Mouse (Mus musculus) midbrain, postnatal 0 days (tissue): ENCODE results near the gene Lama5. TPM values are rescaled to one million over a fixed set of nuclear protein-coding genes. Genes with fewer than 3 reads are reported as not detected.

Source experiments
- ATAC-seq: fragments of 200-750 bp; cut with Nextera tagmentation; 2 replicates; pipeline ENCODE4 v1.8.0; 2017; ENCODE audit warnings: moderate number of reproducible peaks, mild to moderate bottlenecking, moderate TSS enrichment, moderate library complexity; ENCODE audit not compliant: low FRiP score
- DNase-seq: peaks from one replicate; pipeline ENCODE4 v3.0.0-alpha.2; 2015; ENCODE audit warnings: low spot score
- H3K27ac ChIP-seq: fragments of 300-500 bp; sonication (generic); 2 replicates; pipeline ENCODE4 v1.5.1; 2014; ENCODE audit warnings: low read depth, mild to moderate bottlenecking, low read length, mixed read lengths
- H3K27me3 ChIP-seq: fragments of 300-500 bp; sonication (generic); 2 replicates; pipeline ENCODE4 v1.6.1; 2014; ENCODE audit warnings: low read length, control low read depth, mixed read lengths; ENCODE audit not compliant: insufficient read depth
- H3K36me3 ChIP-seq: fragments of 300-500 bp; sonication (generic); 2 replicates; pipeline ENCODE4 v1.6.1; 2014; ENCODE audit warnings: low read length, control low read depth, mixed read lengths; ENCODE audit not compliant: insufficient read depth
- H3K4me1 ChIP-seq: fragments of 300-500 bp; sonication (generic); 2 replicates; pipeline ENCODE4 v1.6.1; 2014; ENCODE audit warnings: mild to moderate bottlenecking, control low read depth, antibody characterized with exemption, low read length, mixed read lengths; ENCODE audit not compliant: insufficient read depth
- H3K4me2 ChIP-seq: fragments of 300-500 bp; sonication (generic); 2 replicates; pipeline ENCODE4 v1.6.1; 2014; ENCODE audit warnings: low read depth, mild to moderate bottlenecking, low read length, mixed read lengths; ENCODE audit not compliant: poor library complexity, severe bottlenecking
- H3K4me3 ChIP-seq: fragments of 300-500 bp; sonication (generic); 2 replicates; pipeline ENCODE4 v1.5.1; 2014; ENCODE audit warnings: low read depth, mild to moderate bottlenecking, low read length, moderate library complexity
- H3K9ac ChIP-seq: fragments of 300-500 bp; sonication (generic); replicated peaks from 2 replicates; pipeline ENCODE4 v1.6.1; 2014; ENCODE audit warnings: mild to moderate bottlenecking, low read length, moderate library complexity, mixed read lengths; ENCODE audit not compliant: poor library complexity, severe bottlenecking
- H3K9me3 ChIP-seq: fragments of 300-500 bp; sonication (generic); 2 replicates; pipeline ENCODE4 v1.6.1; 2016; ENCODE audit warnings: low read length, control low read depth
- CTCF ChIP-seq: IDR thresholded peaks from 2 replicates; pipeline ENCODE4 v1.5.1; 2016; ENCODE audit warnings: antibody characterized with exemption, mild to moderate bottlenecking
- WGBS: fragments of 180-500 bp; shearing (Covaris S2); extraction: QIAGEN DNeasy Blood & Tissue Kit; methylation state at CpG from one replicate; pipeline ENCODE4 v1.1.7; 2014; 5-methylcytosine and 5-hydroxymethylcytosine counted together
- microRNA-seq: library from miRNA; unstranded; fragments of <30 nt; microRNA quantifications from one replicate; pipeline ENCODE4, GENCODE M21; 2016; ENCODE audit warnings: borderline number of aligned reads
- polyA plus RNA-seq: library from polyadenylated mRNA; unstranded; fragments of >200 nt; fragmentation: Nextera tagmentation; extraction: Ambion mirVana; gene quantifications from 2 replicates; pipeline ENCODE4 v1.2.1, GENCODE M21; 2015
- total RNA-seq: library from RNA; depleted of rRNA; stranded (reverse); fragments of >200 nt; gene quantifications from 2 replicates; pipeline ENCODE4 v1.2.3, GENCODE M21; 2014; rRNA removed

Gene Lama5
- total and polyA plus RNA-seq, 2 experiments from 2014 or later, result 1.8 to 8.9 TPM

- Histone ChIP-seq H3K4me1 (no peaks in the 10 kb centered on the region), H3K36me3 (peaks cover 62% of the 10 kb centered on the region), H3K27me3 (no peaks in the 10 kb centered on the region), H3K9me3 (no peaks in the 10 kb centered on the region), H3K9ac (no peak overlapping the region), H3K4me3 (no peak overlapping the region), H3K4me2 (no peak overlapping the region), H3K27ac (no peak overlapping the region)
- DNase-seq (no peak), ATAC-seq (no peak)
- TF ChIP-seq CTCF, result no peak
- WGBS, result 80% methylated on average over 6 of the region's 6 CpGs
Observed at GRCm38 (mm10) chr2:180147379-180147778, 78.3 kb downstream of the Lama5 start.

GRCm38 (mm10) chr2:180146091-180146490 lies 79.6 kb downstream of the Lama5 start:
- WGBS, result 82% methylated on average over 2 of the region's 2 CpGs
- Histone ChIP-seq H3K9ac (no peak overlapping the region), H3K27ac (no peak overlapping the region), H3K9me3 (no peaks in the 10 kb centered on the region), H3K36me3 (peaks cover 63% of the 10 kb centered on the region), H3K4me3 (no peak overlapping the region), H3K4me2 (no peak overlapping the region), H3K4me1 (no peaks in the 10 kb centered on the region), H3K27me3 (no peaks in the 10 kb centered on the region)
- DNase-seq (no peak), ATAC-seq (no peak)
- TF ChIP-seq CTCF, result no peak

GRCm38 (mm10) chr2:180135414-180135813 lies 90.2 kb downstream of the Lama5 start:
- TF ChIP-seq CTCF, result no peak
- 88% methylated on average over 5 of the region's 5 CpGs for WGBS
- ATAC-seq, result no peak

GRCm38 (mm10) chr2:180133911-180134310 lies 91.7 kb downstream of the Lama5 start:
- ATAC-seq (no peak), DNase-seq (no peak)
- 86% methylated on average over 3 of the region's 3 CpGs for WGBS
- H3K27me3 ChIP-seq, result no peaks in the 10 kb centered on the region
- no peaks in the 10 kb centered on the region for H3K4me1 ChIP-seq
- no peak overlapping the region for H3K9ac ChIP-seq
- no peak for TF ChIP-seq CTCF
- no peak overlapping the region for H3K4me3 ChIP-seq
- H3K4me2 ChIP-seq, result no peak overlapping the region
- H3K9me3 ChIP-seq, result no peaks in the 10 kb centered on the region
- peaks cover 4% of the 10 kb centered on the region; the same call in 1 of the 2 replicates for H3K36me3 ChIP-seq
- no peak overlapping the region for H3K27ac ChIP-seq

More at GRCm38 (mm10) chr2:180135414-180135813, 90.2 kb downstream of the Lama5 start:
- Histone ChIP-seq H3K9ac (no peak overlapping the region), H3K4me2 (no peak overlapping the region), H3K9me3 (no peaks in the 10 kb centered on the region), H3K27me3 (no peaks in the 10 kb centered on the region), H3K4me1 (no peaks in the 10 kb centered on the region), H3K36me3 (peaks cover 13% of the 10 kb centered on the region), H3K4me3 (no peak overlapping the region), H3K27ac (no peak overlapping the region)
- no peak for DNase-seq

- no peak overlapping the region for H3K9ac ChIP-seq
- no peaks in the 10 kb centered on the region for H3K27me3 ChIP-seq
- ATAC-seq, result no peak
- no peak for TF ChIP-seq CTCF
- H3K27ac ChIP-seq, result no peak overlapping the region
- H3K4me1 ChIP-seq, result no peaks in the 10 kb centered on the region
- no peaks in the 10 kb centered on the region for H3K36me3 ChIP-seq
- 95% methylated on average over 4 of the region's 4 CpGs for WGBS
- H3K4me3 ChIP-seq, result no peak overlapping the region
- H3K4me2 ChIP-seq, result no peak overlapping the region
- DNase-seq, result no peak
- H3K9me3 ChIP-seq, result no peaks in the 10 kb centered on the region
Observed at GRCm38 (mm10) chr2:180133231-180133630, 92.4 kb downstream of the Lama5 start.

GRCm38 (mm10) chr2:180127675-180128074 lies 98.0 kb downstream of the Lama5 start:
- Histone ChIP-seq H3K27ac (no peak overlapping the region), H3K9ac (no peak overlapping the region)

More at GRCm38 (mm10) chr2:180127675-180128074, 98.0 kb downstream of the Lama5 start:
- Histone ChIP-seq H3K9me3 (no peaks in the 10 kb centered on the region), H3K4me3 (no peak overlapping the region), H3K36me3 (no peaks in the 10 kb centered on the region), H3K4me1 (no peaks in the 10 kb centered on the region), H3K4me2 (no peak overlapping the region), H3K27me3 (no peaks in the 10 kb centered on the region)
- ATAC-seq, result no peak
- 73% methylated on average over 1 of the region's 1 CpGs for WGBS
- TF ChIP-seq CTCF, result no peak
- DNase-seq, result no peak

Small RNA genes within 50 kb of the gene (microRNA-seq; reads per million reads assigned to microRNA genes)
- not detected for gene Mir3091
- not detected for gene Mir7005

Other genes starting within 250 kb of the Lama5 start
- gene Taf4, start 249.2 kb downstream of the Lama5 start, total RNA-seq, result 11.4 and 15.0 TPM in 2 replicates
- 2.2 and 2.9 TPM in 2 replicates for gene Taf4, start 249.2 kb downstream of the Lama5 start, polyA plus RNA-seq
- gene Lsm14b, start 200.9 kb downstream of the Lama5 start, total RNA-seq, result 113 and 118 TPM in 2 replicates
- gene Lsm14b, start 200.9 kb downstream of the Lama5 start, polyA plus RNA-seq, result 22.0 and 23.6 TPM in 2 replicates
- 197 and 234 TPM in 2 replicates for gene Psma7, start 183.4 kb downstream of the Lama5 start, total RNA-seq
- 584 and 586 TPM in 2 replicates for gene Psma7, start 183.4 kb downstream of the Lama5 start, polyA plus RNA-seq
- gene Ss18l1, start 183.3 kb downstream of the Lama5 start, total RNA-seq, result 110 and 111 TPM in 2 replicates
- 49.2 and 52.3 TPM in 2 replicates for gene Ss18l1, start 183.3 kb downstream of the Lama5 start, polyA plus RNA-seq
- gene Mtg2, start 155.3 kb downstream of the Lama5 start, total RNA-seq, result 18.0 and 21.3 TPM in 2 replicates
- 27.3 and 29.1 TPM in 2 replicates for gene Mtg2, start 155.3 kb downstream of the Lama5 start, polyA plus RNA-seq
- gene Hrh3, start 121.4 kb downstream of the Lama5 start, total RNA-seq, result 6.2 and 9.3 TPM in 2 replicates
- gene Hrh3, start 121.4 kb downstream of the Lama5 start, polyA plus RNA-seq, result 4.9 and 6.2 TPM in 2 replicates
- 52.6 and 67.5 TPM in 2 replicates for gene Osbpl2, start 106.6 kb downstream of the Lama5 start, total RNA-seq
- 64.9 and 70.3 TPM in 2 replicates for gene Osbpl2, start 106.6 kb downstream of the Lama5 start, polyA plus RNA-seq
- 98.2 and 105 TPM in 2 replicates for gene Adrm1, start 54.4 kb downstream of the Lama5 start, total RNA-seq
- gene Adrm1, start 54.4 kb downstream of the Lama5 start, polyA plus RNA-seq, result 222 and 224 TPM in 2 replicates
- 574 and 749 TPM in 2 replicates for gene Rps21, start 31.5 kb upstream of the Lama5 start, total RNA-seq
- gene Rps21, start 31.5 kb upstream of the Lama5 start, polyA plus RNA-seq, result 388 and 422 TPM in 2 replicates
- 59.1 and 67.9 TPM in 2 replicates for gene Cables2, start 47.6 kb upstream of the Lama5 start, total RNA-seq
- 32.6 and 37.8 TPM in 2 replicates for gene Cables2, start 47.6 kb upstream of the Lama5 start, polyA plus RNA-seq
- not detected in 2 replicates for gene Rbbp8nl, start 64.0 kb upstream of the Lama5 start, total RNA-seq
- not detected in 2 replicates for gene Rbbp8nl, start 64.0 kb upstream of the Lama5 start, polyA plus RNA-seq
- not detected in 2 replicates for gene Gata5, start 108.8 kb upstream of the Lama5 start, total RNA-seq
- not detected in 2 replicates for gene Gata5, start 108.8 kb upstream of the Lama5 start, polyA plus RNA-seq
- 1.5 and 5.1 TPM in 2 replicates for gene Slco4a1, start 230.4 kb upstream of the Lama5 start, total RNA-seq
- 2.5 and 2.8 TPM in 2 replicates for gene Slco4a1, start 230.4 kb upstream of the Lama5 start, polyA plus RNA-seq